Mouse (Mus musculus) brain, embryonic 14.5 days (tissue): ENCODE results near the gene Atat1.

Experiments used
- CTCF ChIP-seq: fragments of 200-500 bp; IDR thresholded peaks from 2 replicates; pipeline ENCODE4 v1.5.1; 2012; ENCODE audit warnings: inconsistent platforms, mild to moderate bottlenecking, moderate library complexity, borderline replicate concordance; ENCODE audit not compliant: insufficient read depth, insufficient read length; ENCODE audit errors: extremely low read depth
- POLR2A ChIP-seq: fragments of 200-500 bp; IDR thresholded peaks from 2 replicates; pipeline ENCODE4 v1.6.1; 2012; ENCODE audit warnings: mild to moderate bottlenecking, inconsistent platforms, borderline replicate concordance; ENCODE audit not compliant: poor library complexity, insufficient read depth, insufficient read length, severe bottlenecking; ENCODE audit errors: extremely low read depth

DNA sequence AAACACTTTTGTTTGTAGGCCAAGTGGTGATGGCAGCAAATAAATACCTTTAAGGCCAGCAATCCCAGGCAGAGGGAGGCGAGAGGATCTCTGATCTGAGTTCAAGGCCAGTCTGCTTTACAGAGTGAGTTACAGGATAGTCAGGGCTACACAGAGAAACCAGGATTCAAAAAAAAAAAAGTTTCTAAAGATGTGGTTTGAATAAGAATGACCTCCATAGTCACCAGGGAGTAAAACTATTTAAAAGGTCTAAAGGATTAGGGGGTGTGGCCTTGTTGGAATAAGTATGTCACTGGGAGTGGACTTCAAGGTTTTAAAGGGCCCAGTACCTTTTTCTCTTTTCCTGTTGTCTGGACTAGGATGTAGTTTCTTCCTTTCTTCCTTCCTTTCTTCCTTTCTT lies 30.1 kb upstream of the Atat1 start:
- TF ChIP-seq CTCF (no peak), POLR2A (no peak)
